Mouse (Mus musculus): ENCODE results near the gene Gm17617. TPM values are rescaled to one million over a fixed set of nuclear protein-coding genes. Genes with fewer than 3 reads are reported as not detected.

Gene Gm17617
- polyA plus RNA-seq, 1 experiment from 2014 or later: not detected

DNA sequence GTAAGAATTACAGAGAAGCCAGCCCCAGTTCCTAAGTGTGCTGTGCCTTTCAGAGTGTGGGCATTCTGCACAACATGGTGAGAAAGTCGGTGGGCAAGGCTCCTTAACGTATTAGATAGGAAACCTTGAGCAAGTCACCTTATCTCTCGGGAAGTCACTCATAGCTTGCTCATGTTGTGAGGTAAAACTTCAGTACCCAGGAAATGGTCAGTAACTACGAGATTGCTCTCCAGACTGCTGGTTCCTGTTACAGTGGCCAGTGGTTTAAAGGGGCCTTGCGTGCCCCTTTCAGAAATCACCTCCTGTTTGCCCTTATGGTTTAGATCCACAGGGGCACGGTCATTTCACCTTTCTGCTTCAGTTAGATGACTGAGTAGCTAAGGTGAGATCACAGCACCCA lies 19.0 kb downstream of the Gm17617 start:
- H3K27me3 ChIP-seq: no peaks in the 10 kb centered on the region
- H3K4me1 ChIP-seq (replicated peaks): no peaks in the 10 kb centered on the region
- no peak overlapping the region for H3K9ac ChIP-seq
- no peak overlapping the region for H3K4me2 ChIP-seq
- 67% methylated on average over 6 of the region's 6 CpGs for WGBS
- H3K9me3 ChIP-seq (replicated peaks): no peaks in the 10 kb centered on the region
- H3K36me3 ChIP-seq: peaks cover 58% of the 10 kb centered on the region
- ATAC-seq (replicated peaks; ENCODE audit: insufficient number of reproducible peaks, insufficient read depth, low FRiP score, low read depth): no peak
- H3K4me3 ChIP-seq: no peak overlapping the region
- no peak overlapping the region for H3K27ac ChIP-seq

GRCm38 (mm10) chr13:55107694-55108093 lies 25.7 kb downstream of the Gm17617 start:
- peak overlapping the region; percentile 90 for H3K27ac ChIP-seq
- H3K4me1 ChIP-seq (replicated peaks): peaks cover 23% of the 10 kb centered on the region
- 0 out of 2 replicates have a peak overlapping the region, but pooled peaks have one; percentile 26 for H3K9ac ChIP-seq
- peak; percentile 72 for ATAC-seq (replicated peaks; ENCODE audit: insufficient number of reproducible peaks, insufficient read depth, low FRiP score, low read depth)
- peak overlapping the region; percentile 83 for H3K4me2 ChIP-seq
- no peaks in the 10 kb centered on the region for H3K27me3 ChIP-seq
- 44% methylated on average over 8 of the region's 8 CpGs for WGBS
- 0 out of 2 replicates have a peak, but pooled peaks cover 12% of the 10 kb centered on the region for H3K36me3 ChIP-seq
- no peaks in the 10 kb centered on the region for H3K9me3 ChIP-seq (replicated peaks)
- no peak overlapping the region for H3K4me3 ChIP-seq

- 75% methylated on average over 4 of the region's 4 CpGs for WGBS
- no peaks in the 10 kb centered on the region for H3K27me3 ChIP-seq
- H3K9ac ChIP-seq: 0 out of 2 replicates have a peak overlapping the region, but pooled peaks have one; percentile 26
- H3K4me3 ChIP-seq: no peak overlapping the region; the same call in 1 of the 2 replicates
- H3K9me3 ChIP-seq (replicated peaks): no peaks in the 10 kb centered on the region
- no peak for ATAC-seq (replicated peaks; ENCODE audit: insufficient number of reproducible peaks, insufficient read depth, low FRiP score, low read depth)
- peak overlapping the region; percentile 90 for H3K27ac ChIP-seq
- 0 out of 2 replicates have a peak, but pooled peaks cover 12% of the 10 kb centered on the region for H3K36me3 ChIP-seq
- H3K4me2 ChIP-seq: peak overlapping the region; percentile 83
- peaks cover 23% of the 10 kb centered on the region for H3K4me1 ChIP-seq (replicated peaks)
Measured at GRCm38 (mm10) chr13:55107116-55107515, 26.2 kb downstream of the Gm17617 start.

- H3K36me3 ChIP-seq: 0 out of 2 replicates have a peak, but pooled peaks cover 12% of the 10 kb centered on the region
- no peak for ATAC-seq (replicated peaks; ENCODE audit: insufficient number of reproducible peaks, insufficient read depth, low FRiP score, low read depth)
- WGBS: 14% methylated on average over 8 of the region's 8 CpGs
Measured at GRCm38 (mm10) chr13:55105953-55106691, 27.2 kb downstream of the Gm17617 start.

DNA sequence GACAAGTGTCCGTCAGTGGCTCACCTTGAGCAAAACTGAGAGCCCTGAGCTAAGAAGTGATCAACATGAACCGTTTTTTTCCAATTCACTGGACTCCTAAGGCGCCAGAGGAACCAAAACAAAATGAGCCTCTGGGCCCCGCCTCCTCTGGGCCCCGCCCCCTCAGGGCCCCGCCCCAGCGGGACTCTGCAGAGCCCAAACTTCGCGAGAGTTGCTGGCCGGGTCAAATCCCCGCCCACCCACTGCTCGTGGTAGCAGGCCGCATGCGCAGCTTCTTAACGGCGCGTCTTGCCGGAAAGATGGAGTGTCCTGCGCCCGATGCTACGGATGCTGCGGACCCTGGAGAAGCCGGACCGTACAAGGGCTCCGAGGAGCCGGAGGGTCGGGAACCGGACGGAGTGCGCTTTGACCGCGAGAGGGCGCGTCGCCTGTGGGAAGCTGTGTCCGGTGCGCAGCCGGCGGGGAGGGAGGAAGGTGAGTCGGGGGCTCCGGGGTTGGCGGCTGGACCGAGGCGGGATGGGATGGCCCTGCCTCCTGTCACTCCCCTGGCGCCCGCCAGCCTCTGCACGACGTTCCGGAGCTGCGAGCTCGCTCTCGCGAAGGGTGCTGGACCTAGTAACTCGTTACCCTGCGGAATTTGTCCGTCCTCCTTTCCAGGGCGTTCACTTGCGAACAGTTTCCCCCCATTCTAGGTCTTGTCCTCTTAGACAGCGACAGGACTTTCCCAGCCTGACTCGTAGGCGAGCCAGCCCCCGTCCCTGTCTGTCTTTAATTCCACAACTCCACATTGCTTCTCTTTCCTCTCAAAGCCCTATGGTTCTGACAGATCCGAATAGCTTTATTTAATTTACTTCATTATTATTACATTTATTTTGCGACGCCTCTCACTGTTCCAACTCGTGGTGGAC lies 28.0 kb downstream of the Gm17617 start, which contains the start of gene Zfp346:
Zfp346 (plus strand) TSS at position 267 of the 908 bp plus-strand sequence.
- Histone ChIP-seq H3K4me3 (peak within 1 kb of the TSS; percentile 92), H3K36me3 (0 out of 2 replicates have a peak, but pooled peaks cover 12% of the 10 kb centered on the region), H3K4me1 (replicated peaks) (peaks cover 23% of the 10 kb centered on the region), H3K9me3 (replicated peaks) (no peaks in the 10 kb centered on the region), H3K4me2 (peak within 1 kb of the TSS; percentile 83), H3K27me3 (no peaks in the 10 kb centered on the region), H3K27ac (peak within 1 kb of the TSS; percentile 94), H3K9ac (peak within 1 kb of the TSS; percentile 85)
- ATAC-seq (replicated peaks; ENCODE audit: insufficient number of reproducible peaks, insufficient read depth, low FRiP score, low read depth): peak; percentile 92
- WGBS: 1% methylated on average over 66 of the region's 66 CpGs

More at GRCm38 (mm10) chr13:55105953-55106691, 27.2 kb downstream of the Gm17617 start:
- Histone ChIP-seq H3K4me2 (peak overlapping the region; percentile 83), H3K9ac (peak overlapping the region; percentile 85), H3K27ac (peak overlapping the region; percentile 94), H3K27me3 (no peaks in the 10 kb centered on the region), H3K4me3 (peak overlapping the region; percentile 92), H3K9me3 (replicated peaks) (no peaks in the 10 kb centered on the region), H3K4me1 (replicated peaks) (peaks cover 23% of the 10 kb centered on the region)

GRCm38 (mm10) chr13:55103351-55103750 lies 30.0 kb downstream of the Gm17617 start:
- H3K27me3 ChIP-seq: no peaks in the 10 kb centered on the region
- peaks cover 31% of the 10 kb centered on the region for H3K4me1 ChIP-seq (replicated peaks)
- H3K4me3 ChIP-seq: no peak overlapping the region
- no peak overlapping the region for H3K27ac ChIP-seq
- H3K4me2 ChIP-seq: no peak overlapping the region
- H3K9ac ChIP-seq: no peak overlapping the region
- 51% methylated on average over 2 of the region's 2 CpGs for WGBS
- ATAC-seq (replicated peaks; ENCODE audit: insufficient number of reproducible peaks, insufficient read depth, low FRiP score, low read depth): no peak
- H3K9me3 ChIP-seq (replicated peaks): no peaks in the 10 kb centered on the region
- H3K36me3 ChIP-seq: 0 out of 2 replicates have a peak, but pooled peaks cover 3% of the 10 kb centered on the region

DNA sequence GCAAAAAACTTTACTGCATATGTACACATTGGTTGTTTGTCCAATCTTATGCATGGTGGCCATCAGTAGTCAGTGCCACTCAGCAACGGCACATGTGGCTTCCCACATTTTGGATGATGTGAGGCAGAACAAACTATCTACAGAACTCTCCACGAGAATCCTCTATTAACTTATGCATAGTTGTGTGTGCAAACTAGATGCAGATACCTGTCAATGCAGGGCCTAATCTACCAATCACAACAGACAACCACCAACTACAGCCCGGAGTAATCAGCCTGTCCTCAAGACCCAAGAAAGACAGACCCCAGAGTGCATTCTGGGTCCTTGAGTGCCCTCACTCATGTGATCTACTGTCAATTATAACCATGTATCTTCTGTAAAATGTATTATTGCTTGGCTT lies 31.0 kb downstream of the Gm17617 start:
- no peak overlapping the region for H3K4me3 ChIP-seq
- no peaks in the 10 kb centered on the region for H3K36me3 ChIP-seq
- ATAC-seq (replicated peaks; ENCODE audit: insufficient number of reproducible peaks, insufficient read depth, low FRiP score, low read depth): no peak
- peaks cover 22% of the 10 kb centered on the region for H3K4me1 ChIP-seq (replicated peaks)
- H3K27ac ChIP-seq: no peak overlapping the region
- no peaks in the 10 kb centered on the region for H3K9me3 ChIP-seq (replicated peaks)
- no peak overlapping the region for H3K9ac ChIP-seq
- no peak overlapping the region for H3K4me2 ChIP-seq
- H3K27me3 ChIP-seq: no peaks in the 10 kb centered on the region
- 92% methylated on average over 3 of the region's 3 CpGs for WGBS

GRCm38 (mm10) chr13:55101627-55102026 lies 31.7 kb downstream of the Gm17617 start:
- Histone ChIP-seq H3K36me3 (no peaks in the 10 kb centered on the region), H3K9ac (no peak overlapping the region), H3K4me1 (replicated peaks) (peaks cover 15% of the 10 kb centered on the region), H3K27me3 (no peaks in the 10 kb centered on the region), H3K4me2 (no peak overlapping the region), H3K9me3 (replicated peaks) (no peaks in the 10 kb centered on the region), H3K4me3 (no peak overlapping the region), H3K27ac (0 out of 2 replicates have a peak overlapping the region, but pooled peaks have one; percentile 12)
- 67% methylated on average over 11 of the region's 11 CpGs for WGBS
- no peak for ATAC-seq (replicated peaks; ENCODE audit: insufficient number of reproducible peaks, insufficient read depth, low FRiP score, low read depth)

GRCm38 (mm10) chr13:55099726-55100478 lies 33.4 kb downstream of the Gm17617 start, which contains the start of gene Uimc1:
TSS of gene Uimc1 (minus strand) at chr13:55100300.
- Histone ChIP-seq H3K4me3 (peak within 1 kb of the TSS; percentile 95), H3K27me3 (no peaks in the 10 kb centered on the region), H3K4me1 (replicated peaks) (peaks cover 8% of the 10 kb centered on the region), H3K36me3 (no peaks in the 10 kb centered on the region), H3K4me2 (peak within 1 kb of the TSS; percentile 74), H3K9me3 (replicated peaks) (no peaks in the 10 kb centered on the region), H3K9ac (peak within 1 kb of the TSS; percentile 97), H3K27ac (peak within 1 kb of the TSS; percentile 96)
- WGBS: under 1% methylated on average over 62 of the region's 81 CpGs
- ATAC-seq (replicated peaks; ENCODE audit: insufficient number of reproducible peaks, insufficient read depth, low FRiP score, low read depth): peak; percentile 91

GRCm38 (mm10) chr13:55099066-55099725 lies 34.2 kb downstream of the Gm17617 start:
- Histone ChIP-seq H3K9me3 (replicated peaks) (no peaks in the 10 kb centered on the region), H3K4me2 (peak overlapping the region; percentile 74), H3K4me3 (peak overlapping the region; percentile 95), H3K27ac (peak overlapping the region; percentile 96), H3K4me1 (replicated peaks) (peaks cover 8% of the 10 kb centered on the region), H3K9ac (peak overlapping the region; percentile 97), H3K36me3 (no peaks in the 10 kb centered on the region), H3K27me3 (no peaks in the 10 kb centered on the region)
- ATAC-seq (replicated peaks; ENCODE audit: insufficient number of reproducible peaks, insufficient read depth, low FRiP score, low read depth): no peak
- 26% methylated on average over 20 of the region's 20 CpGs for WGBS
